8 mouse cellular contexts compared by ENCODE assay signal in the genomic region with DNA sequence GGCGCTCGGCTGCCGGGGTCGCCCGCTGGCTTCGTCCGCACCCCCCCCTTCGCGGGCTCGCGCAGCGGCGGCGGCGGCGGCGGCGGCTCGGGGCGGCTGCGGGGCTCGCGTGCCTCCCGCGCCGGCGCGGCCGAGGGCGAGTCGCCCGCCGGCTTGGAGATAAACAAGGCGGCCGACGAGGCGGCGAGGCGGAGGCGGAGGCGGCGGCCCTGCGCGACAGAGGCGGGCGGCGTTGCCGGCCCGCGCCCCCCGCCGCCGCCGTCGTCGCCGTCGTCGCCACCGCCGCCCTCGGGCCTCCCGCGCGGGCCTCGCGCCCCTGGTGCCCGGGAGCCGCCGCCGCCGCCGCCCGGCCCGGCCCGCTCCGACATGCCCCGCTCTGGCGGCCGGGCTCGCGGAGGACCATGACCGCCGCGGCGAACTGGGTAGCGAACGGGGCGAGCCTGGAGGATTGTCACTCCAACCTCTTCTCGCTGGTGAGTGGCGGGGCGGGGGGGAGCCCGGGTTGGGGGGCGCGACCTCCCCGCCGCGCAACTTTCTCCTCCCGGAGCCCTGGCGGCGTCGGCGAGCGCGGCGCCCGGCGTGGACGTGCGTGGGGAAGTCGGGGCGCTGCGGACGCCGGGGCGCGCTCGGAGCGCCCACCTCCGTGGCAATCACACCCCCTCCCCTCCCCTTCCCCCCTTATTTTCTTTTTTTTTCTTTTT. TPM values are rescaled to one million over a fixed set of nuclear protein-coding genes. Genes with fewer than 3 reads are reported as not detected.
A peak's percentile ranks its signal among the peaks of the same experiment; 100 is the strongest.
DNase-seq lines count a peak whose midpoint lies in the region; ATAC-seq and TF ChIP-seq lines count a peak whose summit lies in the region.

TSS of gene Med13l (plus strand) at position 295 of the 701 bp plus-strand sequence.

- no peaks in the 10 kb centered on the region for H3K27me3 ChIP-seq in Patski
- 0 out of 2 replicates have a peak, but pooled peaks cover 8% of the 10 kb centered on the region for H3K27me3 ChIP-seq in hindbrain, embryonic 13.5 days

- H3K27ac ChIP-seq in hindbrain, embryonic 13.5 days: peak within 1 kb of the TSS; percentile 99

- no peak for TF ChIP-seq CTCF in Patski (IDR thresholded peaks at IDR 0.05)

- no peak for DNase-seq in Patski (ENCODE audit: low read depth, low spot score)
- peak; percentile 44 for DNase-seq in cerebellum, adult 8-10 months
- DNase-seq in frontal cortex, postnatal 14 days (ENCODE audit: low spot score in 2 of 2): peak; percentile 21 to 40
- no peak for DNase-seq in left cerebral cortex, adult 8-10 months (ENCODE audit: low spot score in 2 of 2)
- DNase-seq in right cerebral cortex, postnatal 14 days: peak; percentile 63
- DNase-seq in urinary bladder, postnatal 36 days (ENCODE audit: low spot score in 2 of 2): peak; percentile 68 to 80

- no peaks in the 10 kb centered on the region for H3K36me3 ChIP-seq in hindbrain, embryonic 13.5 days

- peak; percentile 37 for ATAC-seq in Patski
- peak; percentile 62 for ATAC-seq in hindbrain, embryonic 13.5 days (ENCODE audit: low FRiP score)
- ATAC-seq in megakaryocyte, adult 5-6 weeks (ENCODE audit: poor library complexity, severe bottlenecking): peak; percentile 17

- WGBS in hindbrain, embryonic 13.5 days: 1% methylated on average over 34 of the region's 120 CpGs

- H3K9me3 ChIP-seq in hindbrain, embryonic 13.5 days: no peaks in the 10 kb centered on the region

- CTCF ChIA-PET in Patski (lab: Charles Lee): interaction anchor here (1.4 to 2.3 kb wide), 2 partner anchors 30 to 35 kb away, joined by 3 to 9 read pairs; no protein-coding TSS in a partner anchor

- H3K4me2 ChIP-seq in hindbrain, embryonic 13.5 days: peak within 1 kb of the TSS; percentile 76

- H3K4me3 ChIP-seq in hindbrain, embryonic 13.5 days: peak within 1 kb of the TSS; percentile 81

- H3K4me1 ChIP-seq in hindbrain, embryonic 13.5 days (replicated peaks): peaks cover 45% of the 10 kb centered on the region

- H3K9ac ChIP-seq in hindbrain, embryonic 13.5 days: peak within 1 kb of the TSS; percentile 95

- in situ Hi-C loops in Patski (cut with MboI; ENCODE audit: low pct_unique_long_range_greater_than_20kb): loop anchor here (10.0 kb wide), 1 partner anchor 296 kb away; no protein-coding TSS in a partner anchor

- POLR2A ChIA-PET in Patski (lab: Charles Lee): interaction anchor here (0.6 to 1.6 kb wide), 3 partner anchors 22 to 229 kb away, joined by 3 to 9 read pairs (median 3); no protein-coding TSS in a partner anchor

RNA-seq across cellular contexts. Expression of gene Med13l, which starts in this region (rescaled TPM):
- 35.3 TPM for polyA plus RNA-seq in Patski (2021)
- polyA plus RNA-seq in hindbrain, embryonic 13.5 days (2015; fragmentation: Nextera tagmentation; extraction: Ambion mirVana): 15.3 and 16.3 TPM in 2 replicates
- 100 to 1,000 TPM in 2 of 4 experiments, 10 to 100 TPM in 2; 91.8 to 110 (median 101) TPM for total RNA-seq in left cerebral cortex, adult 8-10 months (2022)
- total RNA-seq in megakaryocyte, adult 5-6 weeks (2015): 25.6 and 30.7 TPM in 2 replicates
- 21.5 and 31.8 TPM in 2 replicates for total RNA-seq in megakaryocyte, adult 5-6 weeks (2017)

Comparison
In these comparisons a context has a peak if more than half of its experiments do, and no peak if none do; other contexts are left out.
1. DNase-seq: peak in cerebellum, adult 8-10 months (single experiment), frontal cortex, postnatal 14 days (2 of 2), right cerebral cortex, postnatal 14 days (single experiment) and urinary bladder, postnatal 36 days (2 of 2); none in Patski (single experiment) and left cerebral cortex, adult 8-10 months (0 of 2).
2. Peak in every context shown above with its lines, with median percentiles within 50 percentile points of each other: ATAC-seq.